Mouse (Mus musculus): ENCODE measurements at regions not wholly inside any gene's neighbourhood (a gene's known extent, or its start where the extent isn't known, plus 50 kb on each side); places are given as distances from the start of the nearest gene placed in this dataset.

DNA sequence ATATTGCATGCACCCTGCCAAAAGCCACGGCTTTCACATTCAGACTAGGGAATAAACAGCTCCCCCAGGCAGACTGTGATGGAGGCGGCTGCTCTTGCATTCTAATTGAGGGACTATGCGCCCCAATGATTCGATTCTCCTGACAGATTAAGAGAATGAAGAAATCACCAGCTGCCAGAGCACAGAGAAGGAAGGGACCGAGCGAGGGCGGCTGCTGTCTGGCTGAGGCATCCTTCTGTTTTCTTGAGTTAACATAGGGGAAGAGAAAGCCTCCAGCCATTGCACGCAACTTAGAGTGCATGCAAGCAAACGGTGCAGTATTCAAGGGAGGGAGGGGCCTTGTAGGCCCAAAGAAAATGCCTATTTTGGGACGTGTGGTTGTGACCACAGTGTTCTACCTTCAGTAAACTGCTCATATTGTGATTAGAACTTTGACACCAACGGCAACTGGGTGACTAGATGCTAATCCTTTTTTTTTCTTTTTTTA lies 103.1 kb downstream of the Tmsb4x start:
- H3K36me3 ChIP-seq (ENCODE audit: control insufficient read depth, insufficient read depth, low read length, poor library complexity, severe bottlenecking) = no peaks in the 10 kb centered on the region
- no peaks in the 10 kb centered on the region for H3K27me3 ChIP-seq (ENCODE audit: control insufficient read depth, insufficient read depth, low read length, poor library complexity, severe bottlenecking)
- DNase-seq (ENCODE audit: low read depth, low spot score) = peak; percentile 64

- H3K36me3 ChIP-seq (ENCODE audit: control insufficient read depth, insufficient read depth, low read length, poor library complexity, severe bottlenecking) = no peaks in the 10 kb centered on the region
- peak; percentile 38 for DNase-seq (ENCODE audit: low read depth, low spot score)
- no peaks in the 10 kb centered on the region for H3K27me3 ChIP-seq (ENCODE audit: control insufficient read depth, insufficient read depth, low read length, poor library complexity, severe bottlenecking)
Measured at GRCm38 (mm10) chrX:167105354-167105753, 103.8 kb downstream of the Tmsb4x start.

DNA sequence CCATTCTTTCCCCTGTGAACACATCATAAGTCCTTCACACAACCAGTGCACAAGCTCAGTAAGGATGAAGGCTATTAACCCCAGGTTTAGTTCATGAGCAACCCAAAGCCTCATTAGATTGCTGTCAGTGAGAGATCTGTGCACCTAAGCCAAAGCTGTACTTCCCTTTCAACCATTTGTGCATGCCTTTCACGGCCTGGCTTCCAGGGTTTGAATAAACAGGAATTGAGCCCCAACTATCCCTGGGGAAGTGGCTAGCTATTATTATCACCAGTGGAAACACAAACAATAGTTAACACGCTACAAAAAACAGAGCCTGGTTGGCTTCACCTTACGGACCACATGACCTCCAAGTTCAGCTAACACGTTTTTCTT lies 104.9 kb downstream of the Tmsb4x start:
- Histone ChIP-seq H3K36me3 (ENCODE audit: control insufficient read depth, insufficient read depth, low read length, poor library complexity, severe bottlenecking) (no peaks in the 10 kb centered on the region), H3K27me3 (ENCODE audit: control insufficient read depth, insufficient read depth, low read length, poor library complexity, severe bottlenecking) (no peaks in the 10 kb centered on the region)
- peak; percentile 45 for DNase-seq (ENCODE audit: low read depth, low spot score)

DNA sequence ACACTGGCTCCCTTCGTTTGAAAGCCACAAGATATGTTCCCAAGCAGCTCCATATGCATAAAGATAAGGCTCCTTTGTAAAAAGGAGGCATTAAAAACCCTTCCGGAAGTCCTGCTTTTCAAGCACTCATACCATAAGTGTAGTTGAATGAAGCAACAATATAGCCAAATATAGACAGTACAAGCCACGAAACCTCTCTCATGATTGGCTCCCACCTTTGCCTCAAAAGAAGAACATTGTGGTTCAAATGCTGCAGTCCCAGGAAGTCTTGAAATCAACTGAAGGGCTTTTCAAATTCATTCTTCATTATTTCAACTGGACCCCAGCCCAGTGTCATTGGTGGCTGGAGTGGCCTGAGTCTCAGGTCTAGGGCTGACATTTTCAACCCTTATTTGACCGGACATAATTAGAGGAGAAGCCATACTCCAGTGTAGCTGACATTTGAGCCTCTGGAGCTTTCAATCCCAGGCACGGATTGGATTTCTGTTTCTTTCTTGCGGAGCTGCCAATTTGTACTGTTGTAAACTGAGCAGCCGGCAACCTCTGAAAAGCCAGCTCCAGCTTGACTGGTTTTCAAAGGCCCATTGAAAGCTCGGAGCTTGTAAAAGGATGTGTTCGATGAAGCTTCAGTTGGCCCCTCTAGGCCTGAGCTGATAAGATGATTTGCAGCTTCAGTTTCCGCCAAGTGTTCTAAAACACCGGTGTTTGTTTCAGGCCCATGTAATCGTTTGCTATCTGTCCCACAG lies 105.4 kb downstream of the Tmsb4x start:
- Histone ChIP-seq H3K27me3 (ENCODE audit: control insufficient read depth, insufficient read depth, low read length, poor library complexity, severe bottlenecking) (no peaks in the 10 kb centered on the region), H3K36me3 (ENCODE audit: control insufficient read depth, insufficient read depth, low read length, poor library complexity, severe bottlenecking) (no peaks in the 10 kb centered on the region)
- peak; percentile 37 for DNase-seq (ENCODE audit: low read depth, low spot score)

GRCm38 (mm10) chrX:167101929-167102328 lies 107.2 kb downstream of the Tmsb4x start:
- no peaks in the 10 kb centered on the region for H3K36me3 ChIP-seq (ENCODE audit: control insufficient read depth, insufficient read depth, low read length, poor library complexity, severe bottlenecking)
- no peaks in the 10 kb centered on the region for H3K27me3 ChIP-seq (ENCODE audit: control insufficient read depth, insufficient read depth, low read length, poor library complexity, severe bottlenecking)
- peak; percentile 66 for DNase-seq (ENCODE audit: low read depth, low spot score)

DNA sequence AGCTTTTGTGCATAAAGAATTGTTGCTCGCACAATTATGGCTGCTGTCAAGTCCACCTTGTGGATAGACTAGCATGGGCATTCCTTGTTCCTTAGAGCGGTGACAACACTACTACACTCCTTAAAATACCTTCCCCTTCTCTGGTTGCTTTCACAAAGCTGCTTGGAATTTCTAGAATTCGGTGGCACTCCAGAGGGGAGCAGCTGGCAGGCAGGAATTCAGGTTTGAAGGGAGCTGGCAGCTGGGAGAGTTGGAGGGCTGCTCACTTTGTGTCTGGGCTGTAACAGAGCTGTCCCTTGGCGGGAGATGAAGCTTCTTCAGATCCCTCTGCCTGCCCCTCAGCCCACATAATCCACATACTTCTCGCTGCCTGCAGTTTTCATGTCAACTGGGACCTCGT lies 109.7 kb downstream of the Tmsb4x start:
- no peak for DNase-seq (ENCODE audit: low read depth, low spot score)
- Histone ChIP-seq H3K27me3 (ENCODE audit: control insufficient read depth, insufficient read depth, low read length, poor library complexity, severe bottlenecking) (no peaks in the 10 kb centered on the region), H3K36me3 (ENCODE audit: control insufficient read depth, insufficient read depth, low read length, poor library complexity, severe bottlenecking) (no peaks in the 10 kb centered on the region)

GRCm38 (mm10) chrX:167098914-167099313 lies 110.2 kb downstream of the Tmsb4x start:
- no peak for DNase-seq (ENCODE audit: low read depth, low spot score)
- Histone ChIP-seq H3K36me3 (ENCODE audit: control insufficient read depth, insufficient read depth, low read length, poor library complexity, severe bottlenecking) (no peaks in the 10 kb centered on the region), H3K27me3 (ENCODE audit: control insufficient read depth, insufficient read depth, low read length, poor library complexity, severe bottlenecking) (no peaks in the 10 kb centered on the region)

- H3K27me3 ChIP-seq (ENCODE audit: control insufficient read depth, insufficient read depth, low read length, poor library complexity, severe bottlenecking) = no peaks in the 10 kb centered on the region
- DNase-seq (ENCODE audit: low read depth, low spot score) = peak; percentile 90
- no peaks in the 10 kb centered on the region for H3K36me3 ChIP-seq (ENCODE audit: control insufficient read depth, insufficient read depth, low read length, poor library complexity, severe bottlenecking)
Measured at GRCm38 (mm10) chrX:167091841-167092240, 117.3 kb downstream of the Tmsb4x start.

DNA sequence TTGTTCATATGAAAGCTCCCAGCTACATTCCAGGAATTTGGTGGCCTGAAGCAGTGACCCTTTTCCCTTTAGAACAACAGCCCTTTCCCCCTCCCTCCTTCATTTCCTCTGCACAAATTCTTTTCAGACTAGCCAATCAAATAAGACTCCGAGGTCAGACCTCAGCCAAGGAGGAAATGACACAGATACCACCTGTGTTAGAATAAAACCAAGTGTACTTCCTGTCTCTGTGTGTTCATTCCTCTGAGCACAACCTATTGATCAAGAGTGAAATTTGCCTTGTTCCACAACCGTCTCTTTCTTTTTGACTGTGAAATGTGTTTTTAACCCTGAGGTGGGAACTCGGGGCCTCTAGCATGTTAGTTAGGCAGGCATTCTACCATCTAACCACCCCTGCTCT lies 120.2 kb downstream of the Tmsb4x start:
- no peaks in the 10 kb centered on the region for H3K36me3 ChIP-seq (ENCODE audit: control insufficient read depth, insufficient read depth, low read length, poor library complexity, severe bottlenecking)
- DNase-seq (ENCODE audit: low read depth, low spot score) = peak; percentile 74

GRCm38 (mm10) chrX:167088438-167088837 lies 120.7 kb downstream of the Tmsb4x start:
- H3K27me3 ChIP-seq (ENCODE audit: control insufficient read depth, insufficient read depth, low read length, poor library complexity, severe bottlenecking) = no peaks in the 10 kb centered on the region
- DNase-seq (ENCODE audit: low read depth, low spot score) = no peak
- no peaks in the 10 kb centered on the region for H3K36me3 ChIP-seq (ENCODE audit: control insufficient read depth, insufficient read depth, low read length, poor library complexity, severe bottlenecking)

More for the DNA sequence above, 120.2 kb downstream of the Tmsb4x start:
- H3K27me3 ChIP-seq (ENCODE audit: control insufficient read depth, insufficient read depth, low read length, poor library complexity, severe bottlenecking) = no peaks in the 10 kb centered on the region

- Histone ChIP-seq H3K27me3 (ENCODE audit: control insufficient read depth, insufficient read depth, low read length, poor library complexity, severe bottlenecking) (no peaks in the 10 kb centered on the region), H3K36me3 (ENCODE audit: control insufficient read depth, insufficient read depth, low read length, poor library complexity, severe bottlenecking) (no peaks in the 10 kb centered on the region)
- DNase-seq (ENCODE audit: low read depth, low spot score) = no peak
Measured at GRCm38 (mm10) chrX:167080821-167081220, 128.3 kb downstream of the Tmsb4x start.

DNA sequence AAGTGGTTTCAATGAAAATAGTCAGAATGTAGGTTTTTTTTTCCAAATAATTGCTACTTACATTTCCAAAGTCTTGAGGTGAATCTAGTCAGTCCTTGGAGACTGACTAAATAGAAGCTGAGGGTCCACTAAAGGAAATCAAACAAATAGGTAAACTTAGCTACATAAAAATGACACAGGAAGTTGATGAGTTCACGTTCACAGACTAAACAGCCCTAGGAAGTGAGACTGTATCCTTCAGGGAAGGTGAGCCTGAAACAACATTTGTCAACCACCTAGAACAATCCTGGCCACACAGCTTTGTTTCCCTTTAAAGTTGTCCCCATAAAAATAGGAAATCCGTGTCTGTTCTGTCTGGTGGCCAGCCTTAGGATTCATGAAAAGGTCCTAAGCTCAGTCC lies 140.0 kb downstream of the Tmsb4x start:
- H3K27me3 ChIP-seq (ENCODE audit: control insufficient read depth, insufficient read depth, low read length, poor library complexity, severe bottlenecking) = no peaks in the 10 kb centered on the region
- no peak for DNase-seq (ENCODE audit: low read depth, low spot score)
- H3K36me3 ChIP-seq (ENCODE audit: control insufficient read depth, insufficient read depth, low read length, poor library complexity, severe bottlenecking) = no peaks in the 10 kb centered on the region

GRCm38 (mm10) chrX:167067918-167068317 lies 141.2 kb downstream of the Tmsb4x start:
- DNase-seq (ENCODE audit: low read depth, low spot score) = no peak
- no peaks in the 10 kb centered on the region for H3K36me3 ChIP-seq (ENCODE audit: control insufficient read depth, insufficient read depth, low read length, poor library complexity, severe bottlenecking)
- no peaks in the 10 kb centered on the region for H3K27me3 ChIP-seq (ENCODE audit: control insufficient read depth, insufficient read depth, low read length, poor library complexity, severe bottlenecking)

DNA sequence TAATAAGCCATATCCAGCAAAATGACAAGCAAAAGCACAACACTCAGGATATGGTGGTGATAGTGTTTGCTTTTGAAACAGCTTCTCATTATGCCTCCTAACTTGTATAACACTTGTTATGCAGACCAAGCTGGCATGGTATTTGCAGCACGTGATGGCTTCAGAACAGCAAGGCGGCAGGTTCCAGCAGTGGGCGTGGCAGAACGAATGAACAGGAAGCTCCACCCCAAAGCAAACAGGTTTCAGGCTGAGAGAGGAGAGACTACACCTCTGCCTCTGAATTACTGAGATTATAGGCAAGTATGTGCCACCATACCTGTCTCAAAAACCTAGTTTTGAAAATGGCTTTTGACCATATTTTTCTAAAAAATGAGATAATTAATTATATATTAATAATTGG lies 145.2 kb downstream of the Tmsb4x start:
- peak; percentile 53 for DNase-seq (ENCODE audit: low read depth, low spot score)
- Histone ChIP-seq H3K27me3 (ENCODE audit: control insufficient read depth, insufficient read depth, low read length, poor library complexity, severe bottlenecking) (no peaks in the 10 kb centered on the region), H3K36me3 (ENCODE audit: control insufficient read depth, insufficient read depth, low read length, poor library complexity, severe bottlenecking) (no peaks in the 10 kb centered on the region)

- Histone ChIP-seq H3K27me3 (ENCODE audit: control insufficient read depth, insufficient read depth, low read length, poor library complexity, severe bottlenecking) (no peaks in the 10 kb centered on the region), H3K36me3 (ENCODE audit: control insufficient read depth, insufficient read depth, low read length, poor library complexity, severe bottlenecking) (no peaks in the 10 kb centered on the region)
- no peak for DNase-seq (ENCODE audit: low read depth, low spot score)
Measured at GRCm38 (mm10) chrX:167052456-167052855, 156.7 kb downstream of the Tmsb4x start.

GRCm38 (mm10) chrX:167050066-167050465 lies 159.0 kb downstream of the Tmsb4x start:
- H3K36me3 ChIP-seq (ENCODE audit: control insufficient read depth, insufficient read depth, low read length, poor library complexity, severe bottlenecking) = no peaks in the 10 kb centered on the region
- no peaks in the 10 kb centered on the region for H3K27me3 ChIP-seq (ENCODE audit: control insufficient read depth, insufficient read depth, low read length, poor library complexity, severe bottlenecking)
- peak; percentile 10 for DNase-seq (ENCODE audit: low read depth, low spot score)
